Mouse (Mus musculus) midbrain, embryonic 16.5 days (tissue): ENCODE results near the gene Tet2. TPM values are rescaled to one million over a fixed set of nuclear protein-coding genes. Genes with fewer than 3 reads are reported as not detected.
A peak's percentile ranks its signal among the peaks of the same experiment; 100 is the strongest.

Experiments
- ATAC-seq: fragments of 200-750 bp; cut with Nextera tagmentation; 2 replicates; pipeline ENCODE4 v1.8.0; 2017; ENCODE audit warnings: moderate TSS enrichment
- H3K27ac ChIP-seq: fragments of 300-500 bp; sonication (generic); 2 replicates; pipeline ENCODE4 v1.5.1; 2014; ENCODE audit warnings: mild to moderate bottlenecking, low read length, mixed read lengths
- H3K27me3 ChIP-seq: fragments of 300-500 bp; sonication (generic); 2 replicates; pipeline ENCODE4 v1.6.1; 2014; ENCODE audit warnings: low read depth, low read length, mixed read lengths; ENCODE audit not compliant: control insufficient read depth, insufficient read depth
- H3K36me3 ChIP-seq: fragments of 300-500 bp; sonication (generic); 2 replicates; pipeline ENCODE4 v1.6.1; 2014; ENCODE audit warnings: mild to moderate bottlenecking, low read length, moderate library complexity, mixed read lengths; ENCODE audit not compliant: control insufficient read depth, insufficient read depth
- H3K4me1 ChIP-seq: fragments of 300-500 bp; sonication (generic); 2 replicates; pipeline ENCODE4 v1.6.1; 2014; ENCODE audit warnings: mild to moderate bottlenecking, low read length, mixed read lengths; ENCODE audit not compliant: control insufficient read depth, insufficient read depth
- H3K4me2 ChIP-seq: fragments of 300-500 bp; sonication (generic); 2 replicates; pipeline ENCODE4 v1.6.1; 2014; ENCODE audit warnings: mild to moderate bottlenecking, low read length, mixed read lengths
- H3K4me3 ChIP-seq: fragments of 300-500 bp; sonication (generic); 2 replicates; pipeline ENCODE4 v1.5.1; 2014; ENCODE audit warnings: low read depth, mild to moderate bottlenecking, low read length, moderate library complexity, mixed read lengths
- H3K9ac ChIP-seq: fragments of 300-500 bp; sonication (generic); 2 replicates; pipeline ENCODE4 v1.6.1; 2014; ENCODE audit warnings: low read depth, low read length, mixed read lengths
- H3K9me3 ChIP-seq: fragments of 300-500 bp; sonication (generic); replicated peaks from 2 replicates; pipeline ENCODE4 v1.6.1; 2014; ENCODE audit warnings: mild to moderate bottlenecking, low read length, mixed read lengths; ENCODE audit not compliant: control insufficient read depth, poor library complexity, severe bottlenecking
- WGBS: fragments of 180-500 bp; shearing (Covaris S2); extraction: QIAGEN DNeasy Blood & Tissue Kit; methylation state at CpG from one replicate; pipeline ENCODE4 v1.1.7; 2014; 5-methylcytosine and 5-hydroxymethylcytosine counted together
- polyA plus RNA-seq: library from polyadenylated mRNA; unstranded; fragments of >200 nt; fragmentation: Nextera tagmentation; extraction: Ambion mirVana; gene quantifications from 2 replicates; pipeline ENCODE4 v1.2.1, GENCODE M21; 2015

Tet2 gene
- polyA plus RNA-seq, 1 experiment from 2014 or later: 20.6 TPM

GRCm38 (mm10) chr3:133516137-133516536 is 28.8 kb downstream of the Tet2 start:
- Histone ChIP-seq H3K4me2 (no peak overlapping the region), H3K9me3 (no peaks in the 10 kb centered on the region), H3K27me3 (no peaks in the 10 kb centered on the region), H3K4me1 (no peaks in the 10 kb centered on the region), H3K27ac (no peak overlapping the region), H3K9ac (no peak overlapping the region), H3K4me3 (no peak overlapping the region), H3K36me3 (peaks cover 6% of the 10 kb centered on the region; the same call in 1 of the 2 replicates)
- 62% methylated on average over 6 of the region's 6 CpGs for WGBS
- ATAC-seq: no peak

GRCm38 (mm10) chr3:133515204-133515969 is 29.6 kb downstream of the Tet2 start:
- Histone ChIP-seq H3K4me2 (no peak overlapping the region), H3K4me3 (no peak overlapping the region), H3K36me3 (peaks cover 6% of the 10 kb centered on the region; the same call in 1 of the 2 replicates), H3K27ac (no peak overlapping the region), H3K27me3 (no peaks in the 10 kb centered on the region), H3K9ac (no peak overlapping the region), H3K9me3 (no peaks in the 10 kb centered on the region), H3K4me1 (no peaks in the 10 kb centered on the region)
- WGBS: 95% methylated on average over 8 of the region's 8 CpGs
- ATAC-seq: no peak

- no peak overlapping the region for H3K4me2 ChIP-seq
- no peak for ATAC-seq
- no peak overlapping the region for H3K9ac ChIP-seq
- WGBS: 96% methylated on average over 12 of the region's 12 CpGs
- peaks cover 6% of the 10 kb centered on the region; the same call in 1 of the 2 replicates for H3K36me3 ChIP-seq
- H3K27me3 ChIP-seq: no peaks in the 10 kb centered on the region
- no peaks in the 10 kb centered on the region for H3K4me1 ChIP-seq
- H3K4me3 ChIP-seq: no peak overlapping the region
- H3K27ac ChIP-seq: no peak overlapping the region
- H3K9me3 ChIP-seq: no peaks in the 10 kb centered on the region
Measured at GRCm38 (mm10) chr3:133514290-133514689, 30.6 kb downstream of the Tet2 start.

GRCm38 (mm10) chr3:133513475-133513874 is 31.5 kb downstream of the Tet2 start:
- Histone ChIP-seq H3K27ac (no peak overlapping the region), H3K4me3 (no peak overlapping the region), H3K4me1 (no peaks in the 10 kb centered on the region), H3K9me3 (no peaks in the 10 kb centered on the region), H3K27me3 (no peaks in the 10 kb centered on the region), H3K4me2 (no peak overlapping the region), H3K36me3 (peaks cover 6% of the 10 kb centered on the region; the same call in 1 of the 2 replicates), H3K9ac (no peak overlapping the region)
- 90% methylated on average over 7 of the region's 7 CpGs for WGBS
- ATAC-seq: no peak

GRCm38 (mm10) chr3:133510368-133510767 is 34.6 kb downstream of the Tet2 start:
- H3K9me3 ChIP-seq: no peaks in the 10 kb centered on the region
- H3K27ac ChIP-seq: no peak overlapping the region
- no peaks in the 10 kb centered on the region for H3K27me3 ChIP-seq
- no peak for ATAC-seq
- no peak overlapping the region for H3K4me3 ChIP-seq
- H3K4me2 ChIP-seq: no peak overlapping the region
- no peaks in the 10 kb centered on the region for H3K4me1 ChIP-seq
- WGBS: 89% methylated on average over 4 of the region's 4 CpGs
- H3K9ac ChIP-seq: no peak overlapping the region
- peaks cover 6% of the 10 kb centered on the region; the same call in 1 of the 2 replicates for H3K36me3 ChIP-seq

GRCm38 (mm10) chr3:133509796-133510195 is 35.1 kb downstream of the Tet2 start:
- 90% methylated on average over 2 of the region's 2 CpGs for WGBS
- Histone ChIP-seq H3K9me3 (no peaks in the 10 kb centered on the region), H3K4me2 (no peak overlapping the region), H3K27ac (no peak overlapping the region), H3K27me3 (no peaks in the 10 kb centered on the region), H3K4me3 (no peak overlapping the region), H3K9ac (no peak overlapping the region), H3K4me1 (no peaks in the 10 kb centered on the region), H3K36me3 (peaks cover 6% of the 10 kb centered on the region; the same call in 1 of the 2 replicates)
- ATAC-seq: no peak

GRCm38 (mm10) chr3:133508881-133509280 is 36.1 kb downstream of the Tet2 start:
- ATAC-seq: no peak
- H3K9ac ChIP-seq: no peak overlapping the region
- WGBS: 89% methylated on average over 3 of the region's 3 CpGs

GRCm38 (mm10) chr3:133506289-133506954 is 38.5 kb downstream of the Tet2 start:
- Histone ChIP-seq H3K27me3 (no peaks in the 10 kb centered on the region), H3K9me3 (no peaks in the 10 kb centered on the region), H3K4me3 (no peak overlapping the region), H3K9ac (no peak overlapping the region), H3K36me3 (no peaks in the 10 kb centered on the region), H3K4me1 (no peaks in the 10 kb centered on the region), H3K4me2 (no peak overlapping the region), H3K27ac (no peak overlapping the region)
- ATAC-seq: no peak
- whole genome bisulfite sequencing: 84% methylated on average over 9 of the region's 9 CpGs

More at GRCm38 (mm10) chr3:133508881-133509280, 36.1 kb downstream of the Tet2 start:
- Histone ChIP-seq H3K9me3 (no peaks in the 10 kb centered on the region), H3K4me1 (no peaks in the 10 kb centered on the region), H3K27ac (no peak overlapping the region), H3K4me3 (no peak overlapping the region), H3K27me3 (no peaks in the 10 kb centered on the region), H3K4me2 (no peak overlapping the region), H3K36me3 (0 out of 2 replicates have a peak, but pooled peaks cover 3% of the 10 kb centered on the region)

GRCm38 (mm10) chr3:133496953-133497352 is 48.0 kb downstream of the Tet2 start:
- Histone ChIP-seq H3K9ac (no peak overlapping the region), H3K36me3 (no peaks in the 10 kb centered on the region), H3K9me3 (no peaks in the 10 kb centered on the region), H3K4me3 (no peak overlapping the region), H3K27me3 (no peaks in the 10 kb centered on the region), H3K4me2 (no peak overlapping the region), H3K27ac (no peak overlapping the region; the same call in 1 of the 2 replicates), H3K4me1 (no peaks in the 10 kb centered on the region; the same call in 1 of the 2 replicates)
- peak; percentile 86 for ATAC-seq
- WGBS: 24% methylated on average over 7 of the region's 7 CpGs
